Mouse (Mus musculus): ENCODE measurements at regions not wholly inside any gene's neighbourhood (a gene's known extent, or its start where the extent isn't known, plus 50 kb on each side); places are given as distances from the start of the nearest gene placed in this dataset.
A peak's percentile ranks its signal among the peaks of the same experiment; 100 is the strongest.

GRCm38 (mm10) chr17:45966736-45967135 lies 65.4 kb downstream of the Vegfa start:
- Histone ChIP-seq H3K9me3 (ENCODE audit: control insufficient read depth, low read length) (no peaks in the 10 kb centered on the region), H3K27me3 (replicated peaks; ENCODE audit: control insufficient read depth, insufficient read depth, low read length) (no peaks in the 10 kb centered on the region), H3K36me3 (ENCODE audit: control insufficient read depth, insufficient read depth, low read length) (no peaks in the 10 kb centered on the region), H3K4me3 (ENCODE audit: low read depth, low read length) (no peak overlapping the region), H3K4me2 (ENCODE audit: low read length) (no peak overlapping the region), H3K27ac (ENCODE audit: low read depth) (no peak overlapping the region), H3K4me1 (replicated peaks; ENCODE audit: control insufficient read depth, insufficient read depth, low read length) (peaks cover 7% of the 10 kb centered on the region; the same call in 1 of the 2 replicates), H3K9ac (ENCODE audit: low read length) (no peak overlapping the region)
- DNase-seq (ENCODE audit: low spot score) (no peak), ATAC-seq (replicated peaks; ENCODE audit: low FRiP score, low TSS enrichment, low read depth) (no peak)
- 39% methylated on average over 4 of the region's 4 CpGs for WGBS

GRCm38 (mm10) chr17:45964031-45964430 lies 68.1 kb downstream of the Vegfa start:
- Histone ChIP-seq H3K27ac (ENCODE audit: low read depth) (no peak overlapping the region), H3K4me2 (ENCODE audit: low read length) (no peak overlapping the region), H3K9me3 (ENCODE audit: control insufficient read depth, low read length) (no peaks in the 10 kb centered on the region), H3K4me3 (ENCODE audit: low read depth, low read length) (no peak overlapping the region), H3K27me3 (replicated peaks; ENCODE audit: control insufficient read depth, insufficient read depth, low read length) (no peaks in the 10 kb centered on the region), H3K36me3 (ENCODE audit: control insufficient read depth, insufficient read depth, low read length) (no peaks in the 10 kb centered on the region), H3K9ac (ENCODE audit: low read length) (no peak overlapping the region), H3K4me1 (replicated peaks; ENCODE audit: control insufficient read depth, insufficient read depth, low read length) (peaks cover 6% of the 10 kb centered on the region; the same call in 1 of the 2 replicates)
- DNase-seq (ENCODE audit: low spot score) = no peak
- ATAC-seq (replicated peaks; ENCODE audit: low FRiP score, low TSS enrichment, low read depth) = peak; percentile 56

GRCm38 (mm10) chr17:45963332-45963731 lies 68.8 kb downstream of the Vegfa start:
- Histone ChIP-seq H3K9ac (ENCODE audit: low read length) (no peak overlapping the region), H3K4me2 (ENCODE audit: low read length) (no peak overlapping the region), H3K27me3 (replicated peaks; ENCODE audit: control insufficient read depth, insufficient read depth, low read length) (no peaks in the 10 kb centered on the region), H3K4me3 (ENCODE audit: low read depth, low read length) (no peak overlapping the region), H3K36me3 (ENCODE audit: control insufficient read depth, insufficient read depth, low read length) (no peaks in the 10 kb centered on the region), H3K4me1 (replicated peaks; ENCODE audit: control insufficient read depth, insufficient read depth, low read length) (peaks cover 6% of the 10 kb centered on the region; the same call in 1 of the 2 replicates), H3K27ac (ENCODE audit: low read depth) (no peak overlapping the region), H3K9me3 (ENCODE audit: control insufficient read depth, low read length) (no peaks in the 10 kb centered on the region)
- WGBS = 61% methylated on average over 3 of the region's 3 CpGs
- DNase-seq (ENCODE audit: low spot score) = no peak
- ATAC-seq (replicated peaks; ENCODE audit: low FRiP score, low TSS enrichment, low read depth) = no peak

- no peak overlapping the region for H3K4me2 ChIP-seq (ENCODE audit: low read length)
- WGBS = 69% methylated on average over 16 of the region's 16 CpGs
- no peak overlapping the region for H3K9ac ChIP-seq (ENCODE audit: low read length)
- H3K4me3 ChIP-seq (ENCODE audit: low read depth, low read length) = no peak overlapping the region
- no peaks in the 10 kb centered on the region for H3K36me3 ChIP-seq (ENCODE audit: control insufficient read depth, insufficient read depth, low read length)
- peaks cover 9% of the 10 kb centered on the region; the same call in 1 of the 2 replicates for H3K4me1 ChIP-seq (replicated peaks; ENCODE audit: control insufficient read depth, insufficient read depth, low read length)
- DNase-seq (ENCODE audit: low spot score) = no peak
- no peak for ATAC-seq (replicated peaks; ENCODE audit: low FRiP score, low TSS enrichment, low read depth)
- H3K9me3 ChIP-seq (ENCODE audit: control insufficient read depth, low read length) = no peaks in the 10 kb centered on the region
- H3K27ac ChIP-seq (ENCODE audit: low read depth) = no peak overlapping the region
- no peaks in the 10 kb centered on the region for H3K27me3 ChIP-seq (replicated peaks; ENCODE audit: control insufficient read depth, insufficient read depth, low read length)
These were observed 70.4 kb downstream of the Vegfa start for GRCm38 (mm10) chr17:45961626-45962319.

- 79% methylated on average over 7 of the region's 7 CpGs for WGBS
- H3K27me3 ChIP-seq (replicated peaks; ENCODE audit: control insufficient read depth, insufficient read depth, low read length) = no peaks in the 10 kb centered on the region
- H3K9me3 ChIP-seq (ENCODE audit: control insufficient read depth, low read length) = no peaks in the 10 kb centered on the region
- peaks cover 10% of the 10 kb centered on the region; the same call in 1 of the 2 replicates for H3K4me1 ChIP-seq (replicated peaks; ENCODE audit: control insufficient read depth, insufficient read depth, low read length)
- no peak overlapping the region for H3K27ac ChIP-seq (ENCODE audit: low read depth)
- ATAC-seq (replicated peaks; ENCODE audit: low FRiP score, low TSS enrichment, low read depth) (no peak), DNase-seq (ENCODE audit: low spot score) (no peak)
- H3K4me3 ChIP-seq (ENCODE audit: low read depth, low read length) = no peak overlapping the region
- no peak overlapping the region for H3K4me2 ChIP-seq (ENCODE audit: low read length)
- H3K9ac ChIP-seq (ENCODE audit: low read length) = no peak overlapping the region
- H3K36me3 ChIP-seq (ENCODE audit: control insufficient read depth, insufficient read depth, low read length) = no peaks in the 10 kb centered on the region
These were observed 73.9 kb downstream of the Vegfa start for GRCm38 (mm10) chr17:45958094-45958881.

- Histone ChIP-seq H3K4me2 (ENCODE audit: low read length) (no peak overlapping the region), H3K9ac (ENCODE audit: low read length) (no peak overlapping the region), H3K36me3 (ENCODE audit: control insufficient read depth, insufficient read depth, low read length) (no peaks in the 10 kb centered on the region), H3K9me3 (ENCODE audit: control insufficient read depth, low read length) (no peaks in the 10 kb centered on the region), H3K4me1 (replicated peaks; ENCODE audit: control insufficient read depth, insufficient read depth, low read length) (peaks cover 10% of the 10 kb centered on the region; the same call in 1 of the 2 replicates), H3K4me3 (ENCODE audit: low read depth, low read length) (no peak overlapping the region), H3K27me3 (replicated peaks; ENCODE audit: control insufficient read depth, insufficient read depth, low read length) (no peaks in the 10 kb centered on the region), H3K27ac (ENCODE audit: low read depth) (no peak overlapping the region)
- no peak for ATAC-seq (replicated peaks; ENCODE audit: low FRiP score, low TSS enrichment, low read depth)
- WGBS = 53% methylated on average over 10 of the region's 10 CpGs
- no peak for DNase-seq (ENCODE audit: low spot score)
These were observed 76.7 kb downstream of the Vegfa start for GRCm38 (mm10) chr17:45955481-45955880.

- ATAC-seq (replicated peaks; ENCODE audit: low FRiP score, low TSS enrichment, low read depth) = no peak
- peaks cover 10% of the 10 kb centered on the region; the same call in 1 of the 2 replicates for H3K4me1 ChIP-seq (replicated peaks; ENCODE audit: control insufficient read depth, insufficient read depth, low read length)
- no peak overlapping the region for H3K4me3 ChIP-seq (ENCODE audit: low read depth, low read length)
- no peaks in the 10 kb centered on the region for H3K36me3 ChIP-seq (ENCODE audit: control insufficient read depth, insufficient read depth, low read length)
- WGBS = 77% methylated on average over 7 of the region's 7 CpGs
- H3K27me3 ChIP-seq (replicated peaks; ENCODE audit: control insufficient read depth, insufficient read depth, low read length) = no peaks in the 10 kb centered on the region
- no peak overlapping the region for H3K4me2 ChIP-seq (ENCODE audit: low read length)
- H3K27ac ChIP-seq (ENCODE audit: low read depth) = no peak overlapping the region
- no peak overlapping the region for H3K9ac ChIP-seq (ENCODE audit: low read length)
- H3K9me3 ChIP-seq (ENCODE audit: control insufficient read depth, low read length) = no peaks in the 10 kb centered on the region
- no peak for DNase-seq (ENCODE audit: low spot score)
These were observed 77.3 kb downstream of the Vegfa start for GRCm38 (mm10) chr17:45954824-45955223.

GRCm38 (mm10) chr17:45953523-45953922 lies 78.6 kb downstream of the Vegfa start:
- no peak overlapping the region for H3K4me3 ChIP-seq (ENCODE audit: low read depth, low read length)
- no peaks in the 10 kb centered on the region for H3K36me3 ChIP-seq (ENCODE audit: control insufficient read depth, insufficient read depth, low read length)
- H3K9me3 ChIP-seq (ENCODE audit: control insufficient read depth, low read length) = no peaks in the 10 kb centered on the region
- H3K27me3 ChIP-seq (replicated peaks; ENCODE audit: control insufficient read depth, insufficient read depth, low read length) = no peaks in the 10 kb centered on the region
- H3K9ac ChIP-seq (ENCODE audit: low read length) = no peak overlapping the region
- no peak overlapping the region for H3K4me2 ChIP-seq (ENCODE audit: low read length)
- no peak for DNase-seq (ENCODE audit: low spot score)
- no peak for ATAC-seq (replicated peaks; ENCODE audit: low FRiP score, low TSS enrichment, low read depth)
- H3K4me1 ChIP-seq (replicated peaks; ENCODE audit: control insufficient read depth, insufficient read depth, low read length) = peaks cover 10% of the 10 kb centered on the region; the same call in 1 of the 2 replicates
- WGBS = 89% methylated on average over 8 of the region's 8 CpGs
- H3K27ac ChIP-seq (ENCODE audit: low read depth) = no peak overlapping the region

Data from intestine, embryonic 14.5 days (tissue).